In the genomic region with DNA sequence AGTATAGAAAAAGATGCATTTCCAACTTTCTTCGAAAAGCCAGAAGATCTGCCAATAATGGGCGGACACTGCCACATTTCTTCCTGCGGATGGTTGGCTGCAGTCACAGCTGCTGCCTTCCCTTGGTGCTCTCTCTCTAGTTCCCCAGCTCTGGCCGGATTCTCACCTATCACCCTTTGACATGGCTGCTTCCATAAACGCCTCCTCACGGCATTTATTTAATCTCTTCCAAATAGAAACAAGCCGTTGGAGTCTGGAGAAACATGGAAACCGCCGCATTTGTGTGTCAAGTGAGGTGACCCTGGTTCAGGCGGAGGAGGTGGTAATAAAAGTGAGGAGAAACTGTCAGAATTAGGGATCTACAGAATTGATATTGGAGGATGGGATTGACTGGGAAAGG, we compare ENCODE assay signal across 11 mouse cellular contexts. TPM values are rescaled to one million over a fixed set of nuclear protein-coding genes. Genes with fewer than 3 reads are reported as not detected.
A peak's percentile ranks its signal among the peaks of the same experiment; 100 is the strongest.
DNase-seq lines count a peak whose midpoint lies in the region; ATAC-seq and TF ChIP-seq lines count a peak whose summit lies in the region.
"Had no signal": no experiment of that assay in that cellular context is flagged by ENCODE, and none has a peak within 500 bp of the region (broad histone marks: within the 10 kb centered on the region; RNA-seq: fewer than 3 reads in every experiment).

No protein-coding gene starts in this region.

- no peak for ATAC-seq in heart, embryonic 12.5 days (ENCODE audit: insufficient number of reproducible peaks, low FRiP score)
- ATAC-seq in liver, embryonic 12.5 days: no peak
- ATAC-seq in liver, postnatal 0 days: no peak
- ATAC-seq in limb, embryonic 14.5 days (ENCODE audit: low FRiP score, low read depth): no peak

- TF ChIP-seq EP300 in liver, postnatal 0 days (IDR thresholded peaks at IDR 0.05; ENCODE audit: low read depth): no peak

- WGBS in heart, embryonic 12.5 days: 60% methylated on average over 10 of the region's 10 CpGs
- 69% methylated on average over 10 of the region's 10 CpGs for WGBS in liver, embryonic 12.5 days (ENCODE audit: insufficient replicate concordance)
- 71% methylated on average over 10 of the region's 10 CpGs for WGBS in liver, postnatal 0 days (ENCODE audit: insufficient replicate concordance)
- WGBS in limb, embryonic 14.5 days: 30% methylated on average over 10 of the region's 10 CpGs
- WGBS in thymus, adult 2 months: 97% methylated on average over 10 of the region's 10 CpGs

- H3K27ac ChIP-seq in heart, embryonic 12.5 days (ENCODE audit: poor library complexity, severe bottlenecking): no peak overlapping the region; the same call in 1 of the 2 replicates
- no peak overlapping the region for H3K27ac ChIP-seq in liver, embryonic 12.5 days
- no peak overlapping the region for H3K27ac ChIP-seq in liver, postnatal 0 days (ENCODE audit: low read depth)
- 0 out of 2 replicates have a peak overlapping the region, but pooled peaks have one; percentile 22 for H3K27ac ChIP-seq in limb, embryonic 14.5 days (replicated peaks; ENCODE audit: low read depth, low read length)
- no peak overlapping the region for H3K27ac ChIP-seq in thymus, adult 2 months (ENCODE audit: control insufficient read depth, insufficient read depth, low read length)

- H3K27me3 ChIP-seq in heart, embryonic 12.5 days (replicated peaks): no peaks in the 10 kb centered on the region
- H3K27me3 ChIP-seq in liver, embryonic 12.5 days (replicated peaks): no peaks in the 10 kb centered on the region
- no peaks in the 10 kb centered on the region for H3K27me3 ChIP-seq in liver, postnatal 0 days (ENCODE audit: insufficient read depth, low read length)
- no peaks in the 10 kb centered on the region for H3K27me3 ChIP-seq in limb, embryonic 14.5 days (ENCODE audit: control insufficient read depth, insufficient read depth, low read length)
- H3K27me3 ChIP-seq in thymus, adult 2 months (ENCODE audit: control insufficient read depth, insufficient read depth, low read length): no peaks in the 10 kb centered on the region

- H3K4me2 ChIP-seq in heart, embryonic 12.5 days: peak overlapping the region; percentile 75; the same call in 1 of the 2 replicates
- peak overlapping the region; percentile 92; the same call in 1 of the 2 replicates for H3K4me2 ChIP-seq in liver, embryonic 12.5 days
- no peak overlapping the region for H3K4me2 ChIP-seq in liver, postnatal 0 days (ENCODE audit: low read depth, low read length)
- H3K4me2 ChIP-seq in limb, embryonic 14.5 days (replicated peaks; ENCODE audit: low read depth, low read length, severe bottlenecking): peak overlapping the region; percentile 78

- H3K4me1 ChIP-seq in heart, embryonic 12.5 days (replicated peaks): peaks cover 46% of the 10 kb centered on the region
- H3K4me1 ChIP-seq in liver, embryonic 12.5 days: peaks cover 32% of the 10 kb centered on the region
- H3K4me1 ChIP-seq in liver, postnatal 0 days (ENCODE audit: insufficient read depth): peaks cover 30% of the 10 kb centered on the region
- H3K4me1 ChIP-seq in limb, embryonic 14.5 days (ENCODE audit: control insufficient read depth, insufficient read depth, low read length): peaks cover 61% of the 10 kb centered on the region
- H3K4me1 ChIP-seq in thymus, adult 2 months (replicated peaks; ENCODE audit: control insufficient read depth, insufficient read depth, low read length): peaks cover 19% of the 10 kb centered on the region

- H3K9me3 ChIP-seq in heart, embryonic 12.5 days (replicated peaks): peaks cover 5% of the 10 kb centered on the region; the same call in 1 of the 2 replicates
- no peaks in the 10 kb centered on the region for H3K9me3 ChIP-seq in liver, embryonic 12.5 days (replicated peaks)
- no peaks in the 10 kb centered on the region for H3K9me3 ChIP-seq in liver, postnatal 0 days (ENCODE audit: low read length)
- no peaks in the 10 kb centered on the region for H3K9me3 ChIP-seq in limb, embryonic 14.5 days (ENCODE audit: control insufficient read depth, low read length)

- H3K9ac ChIP-seq in heart, embryonic 12.5 days: 0 out of 2 replicates have a peak overlapping the region, but pooled peaks have one; percentile 25
- H3K9ac ChIP-seq in liver, embryonic 12.5 days: no peak overlapping the region
- no peak overlapping the region for H3K9ac ChIP-seq in liver, postnatal 0 days (replicated peaks)
- no peak overlapping the region for H3K9ac ChIP-seq in limb, embryonic 14.5 days (ENCODE audit: low read depth, low read length, severe bottlenecking)

- TF ChIP-seq POLR2A in limb, embryonic 14.5 days (IDR thresholded peaks at IDR 0.05; ENCODE audit: borderline replicate concordance, extremely low read depth, insufficient read depth, insufficient read length): no peak
- TF ChIP-seq POLR2A in thymus, adult 2 months (IDR thresholded peaks at IDR 0.05; ENCODE audit: control insufficient read depth, extremely low read depth, insufficient read depth, low read length, poor library complexity): no peak

- TF ChIP-seq CTCF in liver, postnatal 0 days (IDR thresholded peaks at IDR 0.05; ENCODE audit: low read depth): no peak
- TF ChIP-seq CTCF in thymus, adult 2 months (IDR thresholded peaks at IDR 0.05; ENCODE audit: borderline replicate concordance, control insufficient read depth, extremely low read depth, insufficient read depth, low read length, poor library complexity): no peak

- 0 out of 2 replicates have a peak, but pooled peaks cover 3% of the 10 kb centered on the region for H3K36me3 ChIP-seq in heart, embryonic 12.5 days
- 0 out of 2 replicates have a peak, but pooled peaks cover 6% of the 10 kb centered on the region for H3K36me3 ChIP-seq in liver, embryonic 12.5 days
- no peaks in the 10 kb centered on the region for H3K36me3 ChIP-seq in liver, postnatal 0 days (replicated peaks; ENCODE audit: insufficient read depth, low read length)
- H3K36me3 ChIP-seq in limb, embryonic 14.5 days (ENCODE audit: control insufficient read depth, insufficient read depth, low read length): peaks cover 3% of the 10 kb centered on the region; the same call in 1 of the 2 replicates
- H3K36me3 ChIP-seq in thymus, adult 2 months (ENCODE audit: control insufficient read depth, insufficient read depth, low read length): no peaks in the 10 kb centered on the region

- no peak for DNase-seq in heart, adult 8-10 months (ENCODE audit: low spot score)
- DNase-seq in liver, postnatal 0 days: no peak
- DNase-seq in ZHBTc4 (ENCODE audit: low read depth, low spot score): peak; percentile 12
- DNase-seq in limb, embryonic 14.5 days (ENCODE audit: low spot score): no peak
- no peak for DNase-seq in thymus, adult 2 months
- DNase-seq in right cerebral cortex, postnatal 36 days (ENCODE audit: low spot score in 2 of 2): no peak
- DNase-seq: lung, adult 2 months had no signal

- no peak overlapping the region for H3K4me3 ChIP-seq in heart, embryonic 12.5 days
- no peak overlapping the region for H3K4me3 ChIP-seq in liver, embryonic 12.5 days
- no peak overlapping the region for H3K4me3 ChIP-seq in liver, postnatal 0 days (ENCODE audit: low read depth, low read length)
- no peak overlapping the region for H3K4me3 ChIP-seq in limb, embryonic 14.5 days (replicated peaks; ENCODE audit: low read length)
- no peak overlapping the region for H3K4me3 ChIP-seq in thymus, adult 2 months (ENCODE audit: control insufficient read depth, insufficient read depth, low read length)

RNA-seq across cellular contexts. Expression of a gene that starts 0.9 kb away (rescaled TPM):
- polyA plus RNA-seq in heart, embryonic 12.5 days (2016; fragmentation: Nextera tagmentation; extraction: Ambion mirVana): 24.3 and 25.7 TPM in 2 replicates
- 10 to 100 TPM; 28.0 to 32.0 (median 28.8) TPM for total RNA-seq in heart, adult 8-10 months (2022)
- polyA plus RNA-seq in liver, embryonic 12.5 days (2016; fragmentation: Nextera tagmentation; extraction: Ambion mirVana): 7.3 TPM in 2 replicates
- 3.5 and 3.8 TPM in 2 replicates for polyA plus RNA-seq in liver, postnatal 0 days (2015; fragmentation: Nextera tagmentation; extraction: Ambion mirVana)
- polyA plus RNA-seq in limb, embryonic 14.5 days (2012; rRNA removed): 58.5 and 78.3 TPM in 2 replicates
- 48.2 and 57.2 TPM in 2 replicates for polyA plus RNA-seq in limb, embryonic 14.5 days (2014; fragmentation: Nextera tagmentation; extraction: Ambion mirVana)
- polyA plus RNA-seq in thymus, adult 2 months (2012; rRNA removed): 42.1 and 45.6 TPM in 2 replicates

RNA-seq across cellular contexts. Expression of a gene that starts 51.7 kb away (rescaled TPM):
- 0.27 and 0.63 TPM in 2 replicates for polyA plus RNA-seq in heart, embryonic 12.5 days (2016; fragmentation: Nextera tagmentation; extraction: Ambion mirVana)
- not detected for total RNA-seq in heart, adult 8-10 months (2022)
- not detected in 2 replicates for polyA plus RNA-seq in liver, embryonic 12.5 days (2016; fragmentation: Nextera tagmentation; extraction: Ambion mirVana)
- not detected in 2 replicates for polyA plus RNA-seq in liver, postnatal 0 days (2015; fragmentation: Nextera tagmentation; extraction: Ambion mirVana)
- 0.65 and 0.69 TPM in 2 replicates for polyA plus RNA-seq in limb, embryonic 14.5 days (2012; rRNA removed)
- polyA plus RNA-seq in limb, embryonic 14.5 days (2014; fragmentation: Nextera tagmentation; extraction: Ambion mirVana): 0.66 and 1.0 TPM in 2 replicates
- 0.17 TPM in 1 of 2 replicates, not detected in the other for polyA plus RNA-seq in thymus, adult 2 months (2012; rRNA removed)
- total RNA-seq: common myeloid progenitor, adult 5-6 weeks; gastrocnemius, postnatal 10 days had no signal
